Mouse (Mus musculus) midbrain, embryonic 16.5 days (tissue): ENCODE data around the gene Dedd2. TPM values are rescaled to one million over a fixed set of nuclear protein-coding genes. Genes with fewer than 3 reads are reported as not detected.

Experiments
- ATAC-seq: fragments of 200-750 bp; cut with Nextera tagmentation; 2 replicates; pipeline ENCODE4 v1.8.0; 2017; ENCODE audit warnings: moderate TSS enrichment
- H3K27ac ChIP-seq: fragments of 300-500 bp; sonication (generic); 2 replicates; pipeline ENCODE4 v1.5.1; 2014; ENCODE audit warnings: mild to moderate bottlenecking, low read length, mixed read lengths
- H3K27me3 ChIP-seq: fragments of 300-500 bp; sonication (generic); 2 replicates; pipeline ENCODE4 v1.6.1; 2014; ENCODE audit warnings: low read depth, low read length, mixed read lengths; ENCODE audit not compliant: control insufficient read depth, insufficient read depth
- H3K36me3 ChIP-seq: fragments of 300-500 bp; sonication (generic); 2 replicates; pipeline ENCODE4 v1.6.1; 2014; ENCODE audit warnings: mild to moderate bottlenecking, low read length, moderate library complexity, mixed read lengths; ENCODE audit not compliant: control insufficient read depth, insufficient read depth
- H3K4me1 ChIP-seq: fragments of 300-500 bp; sonication (generic); 2 replicates; pipeline ENCODE4 v1.6.1; 2014; ENCODE audit warnings: mild to moderate bottlenecking, low read length, mixed read lengths; ENCODE audit not compliant: control insufficient read depth, insufficient read depth
- H3K4me2 ChIP-seq: fragments of 300-500 bp; sonication (generic); 2 replicates; pipeline ENCODE4 v1.6.1; 2014; ENCODE audit warnings: mild to moderate bottlenecking, low read length, mixed read lengths
- H3K4me3 ChIP-seq: fragments of 300-500 bp; sonication (generic); 2 replicates; pipeline ENCODE4 v1.5.1; 2014; ENCODE audit warnings: low read depth, mild to moderate bottlenecking, low read length, moderate library complexity, mixed read lengths
- H3K9ac ChIP-seq: fragments of 300-500 bp; sonication (generic); 2 replicates; pipeline ENCODE4 v1.6.1; 2014; ENCODE audit warnings: low read depth, low read length, mixed read lengths
- H3K9me3 ChIP-seq: fragments of 300-500 bp; sonication (generic); replicated peaks from 2 replicates; pipeline ENCODE4 v1.6.1; 2014; ENCODE audit warnings: mild to moderate bottlenecking, low read length, mixed read lengths; ENCODE audit not compliant: control insufficient read depth, poor library complexity, severe bottlenecking
- WGBS: fragments of 180-500 bp; shearing (Covaris S2); extraction: QIAGEN DNeasy Blood & Tissue Kit; methylation state at CpG from one replicate; pipeline ENCODE4 v1.1.7; 2014; 5-methylcytosine and 5-hydroxymethylcytosine counted together
- polyA plus RNA-seq: library from polyadenylated mRNA; unstranded; fragments of >200 nt; fragmentation: Nextera tagmentation; extraction: Ambion mirVana; gene quantifications from 2 replicates; pipeline ENCODE4 v1.2.1, GENCODE M21; 2015

Gene Dedd2
- polyA plus RNA-seq, 1 experiment from 2014 or later = 14.6 TPM

DNA sequence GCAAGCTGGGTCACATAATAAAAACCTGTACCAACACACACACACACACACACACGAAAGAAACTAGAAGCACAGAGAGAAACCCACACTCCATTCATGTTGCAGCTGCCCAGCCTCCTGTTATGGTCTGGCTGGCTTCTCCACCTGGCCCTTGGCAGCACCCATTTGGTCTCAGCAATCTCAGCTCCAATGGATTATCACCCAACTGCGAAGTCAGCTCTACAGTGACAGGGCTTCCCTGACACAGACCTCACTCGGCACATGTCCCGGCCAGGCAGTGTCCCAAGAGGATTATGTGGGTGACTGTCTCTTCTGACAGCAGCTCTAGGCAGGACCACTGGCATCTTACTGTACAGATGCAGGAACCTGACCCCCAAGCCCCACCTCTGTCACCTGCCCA lies 9.9 kb downstream of the Dedd2 start:
- Histone ChIP-seq H3K27ac (no peak overlapping the region), H3K9me3 (no peaks in the 10 kb centered on the region), H3K4me3 (no peak overlapping the region), H3K27me3 (no peaks in the 10 kb centered on the region), H3K9ac (no peak overlapping the region), H3K36me3 (peaks cover 22% of the 10 kb centered on the region), H3K4me1 (no peaks in the 10 kb centered on the region), H3K4me2 (no peak overlapping the region)
- WGBS = 91% methylated on average over 4 of the region's 4 CpGs
- ATAC-seq = no peak

DNA sequence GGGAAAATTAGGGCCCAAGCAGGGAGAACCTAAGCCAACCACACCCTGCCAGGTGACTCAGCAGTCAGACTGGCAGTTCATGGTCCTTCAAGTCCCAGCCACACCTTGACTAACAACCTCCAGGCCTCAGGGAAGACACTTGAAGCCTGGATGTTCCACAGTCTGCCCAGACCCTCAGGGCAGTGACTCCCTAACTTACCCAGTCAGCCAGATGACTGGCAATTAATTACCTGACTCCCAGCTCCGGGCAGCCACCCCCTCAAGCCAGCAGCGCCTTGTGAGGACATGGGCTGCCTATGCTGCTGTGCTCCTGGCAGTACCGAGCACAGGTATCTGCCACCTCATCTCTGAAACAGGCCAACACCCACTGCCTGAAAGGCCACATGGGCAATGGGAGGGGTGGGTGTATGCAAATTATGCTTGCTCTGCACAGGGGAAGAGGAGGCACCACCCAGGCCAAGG lies 11.2 kb downstream of the Dedd2 start:
- Histone ChIP-seq H3K9me3 (no peaks in the 10 kb centered on the region), H3K9ac (no peak overlapping the region), H3K4me3 (no peak overlapping the region), H3K27ac (no peak overlapping the region), H3K4me1 (no peaks in the 10 kb centered on the region), H3K36me3 (peaks cover 18% of the 10 kb centered on the region), H3K27me3 (no peaks in the 10 kb centered on the region), H3K4me2 (no peak overlapping the region)
- no peak for ATAC-seq
- WGBS = 93% methylated on average over 3 of the region's 3 CpGs

DNA sequence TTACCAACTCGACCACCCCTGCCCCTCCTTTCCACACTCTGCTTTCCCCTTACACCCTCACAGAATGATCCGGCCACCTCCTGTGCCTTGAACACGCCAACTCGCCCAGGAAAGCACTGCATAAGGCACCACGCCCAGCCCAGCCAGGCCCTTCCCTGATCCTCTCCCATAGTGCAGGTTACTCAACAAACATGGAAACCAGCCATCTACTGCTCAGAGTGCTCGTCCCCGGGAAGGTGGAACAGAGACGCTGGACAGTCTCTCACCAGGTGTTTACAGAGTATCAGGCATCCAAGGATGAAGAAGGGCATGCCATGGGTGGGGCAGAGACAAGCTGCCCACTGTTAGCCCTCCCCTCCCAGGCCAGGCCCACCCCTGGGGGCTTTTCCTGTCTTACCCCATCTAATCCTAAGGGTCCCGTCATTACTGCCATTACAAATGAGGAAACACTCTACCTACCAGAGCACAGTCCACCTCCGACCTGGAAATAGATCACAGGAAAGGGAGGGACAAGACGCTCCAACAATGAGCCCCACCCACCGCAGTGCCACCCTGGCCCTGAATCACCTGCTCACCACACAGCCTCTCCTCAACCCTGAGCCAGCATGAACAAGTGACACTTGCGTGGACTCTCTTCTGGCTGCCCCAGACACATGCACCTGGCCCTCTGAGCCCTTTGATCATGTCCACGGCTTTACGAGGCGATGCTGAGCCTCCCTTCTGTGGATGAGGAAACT lies 14.2 kb downstream of the Dedd2 start:
- Histone ChIP-seq H3K27me3 (no peaks in the 10 kb centered on the region), H3K9ac (no peak overlapping the region), H3K4me3 (no peak overlapping the region), H3K4me1 (no peaks in the 10 kb centered on the region), H3K36me3 (peaks cover 34% of the 10 kb centered on the region), H3K9me3 (no peaks in the 10 kb centered on the region), H3K27ac (no peak overlapping the region), H3K4me2 (no peak overlapping the region)
- ATAC-seq = no peak
- 91% methylated on average over 16 of the region's 16 CpGs for WGBS

DNA sequence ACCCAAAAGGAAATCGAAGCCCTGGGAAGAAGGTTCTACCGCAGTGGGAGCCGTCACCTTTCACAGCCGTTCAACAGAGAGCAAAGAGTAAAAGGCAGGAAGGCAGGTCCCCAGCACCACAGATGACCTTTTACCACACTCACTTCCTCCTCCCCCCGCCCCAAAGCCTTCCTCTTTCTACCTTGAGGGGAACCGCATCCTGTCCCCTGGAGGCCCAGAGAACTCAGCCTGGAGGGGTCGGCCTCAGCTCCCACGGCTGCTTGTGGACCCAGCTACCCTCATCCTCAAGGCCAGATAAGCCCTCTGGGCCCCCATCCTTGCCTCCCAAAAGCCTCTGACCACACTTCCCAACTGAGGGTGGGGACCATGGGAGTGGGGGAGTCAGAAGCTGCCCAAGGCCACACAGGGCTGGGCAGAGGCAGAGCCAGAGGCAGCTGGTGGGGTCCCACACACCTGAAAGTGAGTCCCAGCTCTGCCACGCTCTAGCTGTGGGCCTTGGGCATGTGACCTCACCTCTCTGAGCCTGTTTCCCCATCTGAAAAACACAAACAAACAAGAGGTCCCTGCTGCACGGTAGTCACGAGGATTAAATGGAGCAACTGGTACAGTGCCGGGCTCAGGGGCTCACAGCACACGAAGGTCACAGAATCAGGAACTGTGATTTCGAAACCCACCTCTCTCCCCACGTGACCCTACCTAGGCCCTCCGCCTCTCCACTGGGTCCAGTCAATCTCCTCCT lies 14.9 kb downstream of the Dedd2 start:
- WGBS = 89% methylated on average over 15 of the region's 16 CpGs

DNA sequence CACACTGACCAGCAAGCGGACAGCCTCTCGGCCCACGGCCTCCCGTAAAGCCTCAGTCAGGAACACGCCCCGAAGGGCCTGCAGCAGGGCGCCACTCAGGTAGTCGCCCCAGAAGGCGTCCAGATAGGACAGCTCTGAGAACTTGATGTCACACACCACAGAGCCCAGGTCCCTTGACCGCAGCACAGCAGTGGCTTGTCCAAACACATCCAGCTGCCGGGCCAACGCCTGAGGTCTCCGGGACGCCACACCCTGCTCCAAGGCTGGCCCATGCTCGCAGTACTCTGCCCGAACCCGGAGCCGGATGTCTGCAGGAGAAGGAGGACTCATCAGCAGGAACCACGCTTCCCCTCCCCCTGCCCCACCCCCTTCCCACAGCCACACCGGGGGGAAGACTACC lies 16.8 kb downstream of the Dedd2 start:
- Histone ChIP-seq H3K36me3 (peaks cover 28% of the 10 kb centered on the region), H3K27ac (no peak overlapping the region), H3K4me1 (no peaks in the 10 kb centered on the region), H3K27me3 (no peaks in the 10 kb centered on the region), H3K4me2 (no peak overlapping the region), H3K9ac (no peak overlapping the region), H3K4me3 (no peak overlapping the region), H3K9me3 (peaks cover 4% of the 10 kb centered on the region; the same call in 1 of the 2 replicates)
- WGBS = 90% methylated on average over 19 of the region's 20 CpGs
- ATAC-seq = no peak

More for the DNA sequence above, 14.9 kb downstream of the Dedd2 start:
- no peak overlapping the region for H3K9ac ChIP-seq
- no peak overlapping the region for H3K4me3 ChIP-seq
- no peak overlapping the region for H3K4me2 ChIP-seq
- H3K9me3 ChIP-seq = no peaks in the 10 kb centered on the region
- ATAC-seq = no peak
- no peaks in the 10 kb centered on the region for H3K4me1 ChIP-seq
- peaks cover 27% of the 10 kb centered on the region for H3K36me3 ChIP-seq
- no peak overlapping the region for H3K27ac ChIP-seq
- H3K27me3 ChIP-seq = no peaks in the 10 kb centered on the region

DNA sequence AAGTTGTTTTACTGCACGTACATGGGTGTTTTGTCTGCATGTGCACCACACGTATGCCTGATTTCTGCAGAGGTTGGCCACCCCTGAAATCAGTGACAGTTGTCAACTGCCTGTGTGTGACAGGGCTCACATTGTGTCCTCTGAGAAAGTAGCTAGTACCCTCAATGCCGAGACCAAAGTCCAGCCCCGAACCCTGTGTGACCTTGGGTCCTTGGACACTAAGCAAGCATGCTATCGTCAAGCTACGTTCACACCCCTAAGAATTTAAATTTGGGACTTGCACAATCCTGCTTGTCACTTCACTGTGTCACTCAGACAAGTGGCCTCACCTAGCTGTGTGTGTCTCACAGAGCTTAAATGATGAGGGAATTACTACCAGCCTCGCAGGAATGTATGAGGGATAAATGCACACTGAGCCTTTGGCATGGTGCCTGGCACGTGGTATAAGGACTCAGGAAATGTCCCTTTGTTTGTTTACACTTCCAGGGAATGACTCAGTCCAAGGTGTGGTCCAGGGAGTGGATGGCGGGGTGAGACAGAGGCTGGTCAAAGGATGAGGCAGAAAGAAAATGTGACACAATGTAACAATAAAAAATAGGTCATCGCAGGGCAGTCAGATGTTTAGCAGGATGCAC lies 22.9 kb downstream of the Dedd2 start:
- Histone ChIP-seq H3K36me3 (peaks cover 12% of the 10 kb centered on the region), H3K9ac (no peak overlapping the region), H3K27ac (no peak overlapping the region), H3K4me3 (no peak overlapping the region), H3K9me3 (peaks cover 4% of the 10 kb centered on the region; the same call in 1 of the 2 replicates), H3K4me2 (no peak overlapping the region), H3K27me3 (no peaks in the 10 kb centered on the region), H3K4me1 (no peaks in the 10 kb centered on the region)
- no peak for ATAC-seq
- WGBS = 67% methylated on average over 10 of the region's 10 CpGs

DNA sequence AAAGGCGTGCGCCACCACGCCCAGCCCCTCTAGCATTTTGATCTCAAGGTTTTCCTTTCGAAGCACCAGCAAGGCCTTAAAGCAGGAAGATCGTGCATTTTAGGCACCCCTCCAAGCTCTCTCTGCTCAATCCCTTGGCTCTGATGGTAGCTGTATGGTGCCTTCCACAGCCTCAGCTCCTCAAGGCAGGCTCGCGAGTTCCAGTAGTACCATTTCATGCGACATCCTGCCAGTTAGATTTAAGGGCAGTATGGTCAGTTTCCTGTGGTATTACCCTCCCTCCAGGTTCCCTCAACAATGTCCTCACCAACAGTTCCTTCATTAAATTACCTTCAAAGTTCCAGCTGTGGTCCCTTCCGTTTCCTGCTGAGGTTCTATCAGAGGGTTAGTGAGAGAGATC lies 24.3 kb downstream of the Dedd2 start:
- no peak overlapping the region for H3K9ac ChIP-seq
- 87% methylated on average over 9 of the region's 9 CpGs for WGBS
- no peak overlapping the region for H3K27ac ChIP-seq
- H3K4me3 ChIP-seq = no peak overlapping the region
- H3K9me3 ChIP-seq = peaks cover 4% of the 10 kb centered on the region; the same call in 1 of the 2 replicates
- H3K4me2 ChIP-seq = no peak overlapping the region
- H3K36me3 ChIP-seq = peaks cover 6% of the 10 kb centered on the region; the same call in 1 of the 2 replicates
- no peaks in the 10 kb centered on the region for H3K27me3 ChIP-seq
- ATAC-seq = no peak
- H3K4me1 ChIP-seq = no peaks in the 10 kb centered on the region

DNA sequence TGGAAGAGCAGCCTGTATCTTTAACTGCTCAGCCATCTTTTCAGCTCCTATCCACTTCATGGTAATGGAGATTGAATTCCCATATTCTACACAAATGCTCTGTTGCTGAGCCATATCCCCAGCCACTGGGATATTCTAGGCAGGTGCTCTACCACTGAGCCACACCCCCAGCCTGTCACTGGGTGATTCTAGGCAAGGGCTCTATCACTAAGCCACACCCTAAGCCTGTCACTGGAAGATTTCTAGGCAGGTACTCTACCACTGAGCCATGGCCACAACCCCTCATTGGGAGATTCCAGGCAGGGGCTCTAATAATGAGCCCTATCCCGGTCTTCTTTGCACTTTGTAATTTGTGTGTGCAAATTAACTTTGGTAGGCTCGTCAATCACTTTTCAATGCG lies 25.3 kb downstream of the Dedd2 start:
- 84% methylated on average over 3 of the region's 3 CpGs for WGBS
- Histone ChIP-seq H3K9ac (no peak overlapping the region), H3K4me2 (no peak overlapping the region), H3K27ac (no peak overlapping the region), H3K9me3 (peaks cover 4% of the 10 kb centered on the region; the same call in 1 of the 2 replicates), H3K4me3 (no peak overlapping the region), H3K4me1 (no peaks in the 10 kb centered on the region), H3K27me3 (no peaks in the 10 kb centered on the region), H3K36me3 (peaks cover 6% of the 10 kb centered on the region; the same call in 1 of the 2 replicates)
- ATAC-seq = no peak
